Mouse (Mus musculus): ENCODE measurements around the gene Fau.

Gene Fau

GRCm38 (mm10) chr19:6057313-6058096 lies at the start of gene Fau, which contains the start of gene Mrpl49:
Gene Fau (plus strand): TSS chr19:6057844.
Gene Mrpl49 (minus strand): TSS chr19:6057785.
- DNase-seq (ENCODE audit: low read depth, low spot score) = peak; percentile 97

GRCm38 (mm10) chr19:6009137-6009536 lies 48.5 kb upstream of the Fau start:
- no peak for DNase-seq (ENCODE audit: low read depth, low spot score)

- DNase-seq (ENCODE audit: low read depth, low spot score) = no peak
Measured at GRCm38 (mm10) chr19:6013691-6014090, 44.0 kb upstream of the Fau start.

- DNase-seq (ENCODE audit: low read depth, low spot score) = peak; percentile 66
Measured at GRCm38 (mm10) chr19:6014991-6015510, 42.6 kb upstream of the Fau start.

- peak; percentile 78 for DNase-seq (ENCODE audit: low read depth, low spot score)
Measured at GRCm38 (mm10) chr19:6015511-6016315, 41.9 kb upstream of the Fau start, which contains the start of gene Capn1. Gene Capn1 (minus strand): TSS chr19:6015897.

GRCm38 (mm10) chr19:6016532-6016931 lies 41.1 kb upstream of the Fau start:
- DNase-seq (ENCODE audit: low read depth, low spot score) = peak; percentile 67

GRCm38 (mm10) chr19:6018142-6019089 lies 39.2 kb upstream of the Fau start:
- peak; percentile 98 for DNase-seq (ENCODE audit: low read depth, low spot score)

- peak; percentile 43 for DNase-seq (ENCODE audit: low read depth, low spot score)
Measured at GRCm38 (mm10) chr19:6020276-6020675, 37.4 kb upstream of the Fau start.

GRCm38 (mm10) chr19:6023059-6023458 lies 34.6 kb upstream of the Fau start:
- no peak for DNase-seq (ENCODE audit: low read depth, low spot score)

- DNase-seq (ENCODE audit: low read depth, low spot score) = no peak
Measured at GRCm38 (mm10) chr19:6023930-6024329, 33.7 kb upstream of the Fau start.

GRCm38 (mm10) chr19:6028991-6029390 lies 28.7 kb upstream of the Fau start:
- peak; percentile 80 for DNase-seq (ENCODE audit: low read depth, low spot score)

GRCm38 (mm10) chr19:6029426-6029825 lies 28.2 kb upstream of the Fau start:
- DNase-seq (ENCODE audit: low read depth, low spot score) = no peak

GRCm38 (mm10) chr19:6030520-6031280 lies 26.9 kb upstream of the Fau start:
- no peak for DNase-seq (ENCODE audit: low read depth, low spot score)

- DNase-seq (ENCODE audit: low read depth, low spot score) = no peak
Measured at GRCm38 (mm10) chr19:6035966-6036585, 21.6 kb upstream of the Fau start.

GRCm38 (mm10) chr19:6037695-6038094 lies 19.9 kb upstream of the Fau start:
- DNase-seq (ENCODE audit: low read depth, low spot score) = no peak

- no peak for DNase-seq (ENCODE audit: low read depth, low spot score)
Measured at GRCm38 (mm10) chr19:6038326-6038725, 19.3 kb upstream of the Fau start.

- peak; percentile 51 for DNase-seq (ENCODE audit: low read depth, low spot score)
Measured at GRCm38 (mm10) chr19:6040002-6040401, 17.6 kb upstream of the Fau start.

GRCm38 (mm10) chr19:6042293-6042692 lies 15.4 kb upstream of the Fau start:
- no peak for DNase-seq (ENCODE audit: low read depth, low spot score)

GRCm38 (mm10) chr19:6044102-6044501 lies 13.5 kb upstream of the Fau start:
- DNase-seq (ENCODE audit: low read depth, low spot score) = peak; percentile 88

Data from 3T3-L1 (cell line).